In the genomic region with DNA sequence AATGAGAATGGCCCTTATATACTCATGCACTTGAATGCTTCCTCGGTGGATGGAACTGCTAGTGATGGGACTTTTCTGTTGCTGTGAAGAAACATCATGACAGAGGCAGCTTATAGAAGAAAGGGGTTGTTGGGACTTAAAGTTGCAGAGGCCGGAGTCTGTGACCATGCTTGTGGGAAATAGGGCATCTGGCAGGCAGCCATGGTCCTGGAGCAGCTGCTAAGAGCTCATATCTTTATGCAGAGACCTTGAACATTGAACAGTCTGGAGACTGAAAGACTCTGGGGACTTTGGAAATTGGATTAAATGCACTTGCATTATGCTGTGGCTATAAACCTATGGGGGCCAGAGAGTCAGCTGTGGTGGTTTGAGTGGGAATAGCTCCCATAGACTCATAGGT, we compare ENCODE assay signal across 15 mouse cellular contexts.
A peak's percentile ranks its signal among the peaks of the same experiment; 100 is the strongest.
DNase-seq lines count a peak whose midpoint lies in the region; ATAC-seq and TF ChIP-seq lines count a peak whose summit lies in the region.
"Had no signal": no experiment of that assay in that cellular context is flagged by ENCODE, and none has a peak within 500 bp of the region (broad histone marks: within the 10 kb centered on the region; RNA-seq: fewer than 3 reads in every experiment).

No protein-coding gene starts in this region.

- H3K27ac ChIP-seq in lung, embryonic 14.5 days (ENCODE audit: low read depth), result no peak overlapping the region
- no peak overlapping the region for H3K27ac ChIP-seq in liver, postnatal 0 days (ENCODE audit: low read depth)
- H3K27ac ChIP-seq: embryonic facial prominence, embryonic 10.5 days; layer of hippocampus, adult 2 months; limb, embryonic 15.5 days; midbrain, embryonic 12.5 days had no signal

- no peaks in the 10 kb centered on the region for H3K9me3 ChIP-seq in lung, embryonic 14.5 days (ENCODE audit: low read depth, low read length)
- no peaks in the 10 kb centered on the region for H3K9me3 ChIP-seq in liver, postnatal 0 days (ENCODE audit: low read length)
- H3K9me3 ChIP-seq: embryonic facial prominence, embryonic 10.5 days; limb, embryonic 15.5 days; midbrain, embryonic 12.5 days had no signal

- no peak for TF ChIP-seq CTCF in lung, embryonic 14.5 days (IDR thresholded peaks at IDR 0.05; ENCODE audit: low read depth)
- no peak for TF ChIP-seq CTCF in lung, adult 2 months (IDR thresholded peaks at IDR 0.05; ENCODE audit: insufficient read depth, low read length)
- TF ChIP-seq CTCF in liver, postnatal 0 days (IDR thresholded peaks at IDR 0.05; ENCODE audit: low read depth), result no peak

- H3K9ac ChIP-seq in lung, embryonic 14.5 days, result no peak overlapping the region
- no peak overlapping the region for H3K9ac ChIP-seq in liver, postnatal 0 days (replicated peaks)
- H3K9ac ChIP-seq: limb, embryonic 15.5 days; midbrain, embryonic 12.5 days had no signal

- intact Hi-C loops in heart, postnatal 36 days (cut with DNase I), result no loop called here

- TF ChIP-seq POLR2A in lung, adult 2 months (IDR thresholded peaks at IDR 0.05; ENCODE audit: borderline replicate concordance, extremely low read depth, low read depth, low read length), result no peak

- H3K4me1 ChIP-seq in lung, embryonic 14.5 days (ENCODE audit: insufficient read depth), result no peaks in the 10 kb centered on the region
- no peaks in the 10 kb centered on the region for H3K4me1 ChIP-seq in lung, adult 2 months (ENCODE audit: control insufficient read depth, insufficient read depth, low read length)
- no peaks in the 10 kb centered on the region for H3K4me1 ChIP-seq in liver, postnatal 0 days (ENCODE audit: insufficient read depth)
- H3K4me1 ChIP-seq: limb, embryonic 15.5 days; midbrain, embryonic 12.5 days had no signal

- H3K36me3 ChIP-seq in lung, embryonic 14.5 days (ENCODE audit: insufficient read depth), result no peaks in the 10 kb centered on the region
- H3K36me3 ChIP-seq in liver, postnatal 0 days (replicated peaks; ENCODE audit: insufficient read depth, low read length), result no peaks in the 10 kb centered on the region
- H3K36me3 ChIP-seq: embryonic facial prominence, embryonic 10.5 days; limb, embryonic 15.5 days; midbrain, embryonic 12.5 days had no signal

- no peak overlapping the region for H3K4me3 ChIP-seq in lung, embryonic 14.5 days (ENCODE audit: low read depth, low read length)
- H3K4me3 ChIP-seq in lung, adult 2 months (replicated peaks; ENCODE audit: extremely low read depth, low read depth, low read length), result no peak overlapping the region
- no peak overlapping the region for H3K4me3 ChIP-seq in liver, postnatal 0 days (ENCODE audit: low read depth, low read length)
- H3K4me3 ChIP-seq: embryonic facial prominence, embryonic 10.5 days; layer of hippocampus, adult 2 months; limb, embryonic 15.5 days; midbrain, embryonic 12.5 days had no signal

- H3K27me3 ChIP-seq in lung, embryonic 14.5 days (ENCODE audit: insufficient read depth, low read length), result no peaks in the 10 kb centered on the region
- H3K27me3 ChIP-seq in liver, postnatal 0 days (ENCODE audit: insufficient read depth, low read length), result no peaks in the 10 kb centered on the region
- H3K27me3 ChIP-seq: limb, embryonic 15.5 days; midbrain, embryonic 12.5 days had no signal

- TF ChIP-seq EP300 in liver, postnatal 0 days (IDR thresholded peaks at IDR 0.05; ENCODE audit: low read depth), result no peak

- 59% methylated on average over 2 of the region's 2 CpGs for WGBS in lung, embryonic 14.5 days
- 80% methylated on average over 2 of the region's 2 CpGs for WGBS in lung, adult 2 months
- 72% methylated on average over 2 of the region's 2 CpGs for WGBS in liver, postnatal 0 days (ENCODE audit: insufficient replicate concordance)

- DNase-seq in heart, adult 11 months, result peak; percentile 81
- DNase-seq in heart, postnatal 36 days, result no peak
- peak; percentile 57 for DNase-seq in lung, embryonic 14.5 days
- DNase-seq in lung, adult 2 months, result no peak
- DNase-seq in MN1 (ENCODE audit: low spot score), result peak; percentile 81
- peak; percentile 24 for DNase-seq in adrenal gland, adult 8-10 months
- no peak for DNase-seq in thymus, postnatal 10 days (ENCODE audit: low spot score in 2 of 2)
- DNase-seq in liver, postnatal 0 days, result no peak
- DNase-seq: cerebellum, postnatal 25 days; kidney, adult 8-10 months; thymus, postnatal 36 days had no signal

- H3K4me2 ChIP-seq in lung, embryonic 14.5 days, result no peak overlapping the region
- H3K4me2 ChIP-seq in liver, postnatal 0 days (ENCODE audit: low read depth, low read length), result no peak overlapping the region
- H3K4me2 ChIP-seq: limb, embryonic 15.5 days; midbrain, embryonic 12.5 days had no signal

- no peak for ATAC-seq in lung, embryonic 14.5 days (ENCODE audit: insufficient read depth)
- no peak for ATAC-seq in liver, postnatal 0 days

Comparison
In these comparisons a context has a peak if more than half of its experiments do, and no peak if none do; other contexts are left out.
1. DNase-seq: peak in heart, adult 11 months (single experiment), lung, embryonic 14.5 days (single experiment), MN1 (single experiment) and adrenal gland, adult 8-10 months (single experiment); none in heart, postnatal 36 days (0 of 2), lung, adult 2 months (single experiment), thymus, postnatal 10 days (0 of 2) and liver, postnatal 0 days (single experiment).